Mouse (Mus musculus): Measurements from ENCODE around the gene Jaml.
A peak's percentile ranks its signal among the peaks of the same experiment; 100 is the strongest.

Jaml gene

DNA sequence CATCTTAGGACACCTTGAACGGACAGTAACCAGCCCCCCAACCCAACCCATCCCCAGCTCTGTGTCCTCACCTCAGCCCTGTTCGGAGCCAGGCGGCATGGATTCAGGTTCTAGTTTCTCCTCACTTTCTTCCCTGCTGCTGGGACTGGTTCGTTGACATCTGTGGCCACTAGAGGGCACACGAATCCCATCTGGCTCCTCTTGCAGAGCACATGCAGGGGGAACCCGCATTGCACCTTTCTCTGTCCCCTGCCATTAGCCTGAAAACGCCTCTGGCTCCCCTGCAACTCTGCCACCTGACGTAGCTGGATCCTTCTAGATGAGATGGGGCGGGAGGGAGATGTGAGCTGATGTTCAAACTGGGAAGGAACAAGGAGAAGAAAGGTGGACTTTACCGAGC is 42.8 kb downstream of the Jaml start:
- DNase-seq (ENCODE audit: low read depth): peak; percentile 92

DNA sequence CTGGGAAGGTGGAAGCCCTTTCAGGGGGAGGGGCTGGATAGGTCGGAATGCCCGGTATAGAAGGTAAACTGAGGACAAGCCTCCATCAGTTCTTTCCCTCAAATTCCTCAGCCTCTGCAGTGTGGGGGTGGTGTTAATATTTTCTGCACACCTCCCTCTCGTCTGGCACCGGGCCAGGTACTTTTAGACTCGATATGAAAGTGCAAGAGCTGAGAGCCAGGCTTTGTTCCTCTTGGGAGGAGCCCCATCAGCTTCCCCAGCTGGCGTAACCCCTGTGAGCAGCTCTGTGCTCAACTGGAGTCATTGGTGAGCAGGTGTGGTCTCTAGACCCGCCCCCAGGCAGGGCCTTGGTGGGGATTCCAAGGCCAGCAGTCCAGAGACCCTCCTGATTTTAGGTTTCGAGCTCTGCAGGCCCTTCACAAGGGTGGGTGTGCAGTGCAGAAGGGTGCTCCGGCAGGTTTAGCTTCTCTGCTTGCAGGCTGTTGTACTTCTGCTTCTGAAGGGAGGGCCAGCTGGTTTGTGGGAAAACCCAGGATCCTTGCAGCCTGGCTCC is 43.3 kb downstream of the Jaml start:
- peak; percentile 89 for DNase-seq (ENCODE audit: low read depth)

DNA sequence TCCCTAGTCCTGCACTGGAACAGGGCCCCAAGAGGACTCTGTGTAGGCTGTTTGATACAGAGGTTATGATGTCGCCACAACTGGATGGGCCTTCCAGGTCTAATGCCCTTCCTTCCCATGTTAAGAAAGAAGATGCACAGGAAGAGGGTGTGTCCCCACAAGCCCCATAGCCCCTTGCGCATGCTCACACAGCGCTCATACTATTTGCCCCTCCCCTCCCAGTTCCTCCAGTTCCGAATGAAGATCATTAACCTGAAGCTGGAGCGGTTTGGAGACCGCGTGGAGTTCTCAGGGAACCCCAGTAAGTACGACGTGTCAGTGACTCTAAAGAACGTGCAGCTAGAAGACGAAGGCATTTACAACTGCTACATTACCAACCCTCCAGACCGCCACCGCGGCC is 46.2 kb downstream of the Jaml start:
- DNase-seq (ENCODE audit: low read depth): no peak

DNA sequence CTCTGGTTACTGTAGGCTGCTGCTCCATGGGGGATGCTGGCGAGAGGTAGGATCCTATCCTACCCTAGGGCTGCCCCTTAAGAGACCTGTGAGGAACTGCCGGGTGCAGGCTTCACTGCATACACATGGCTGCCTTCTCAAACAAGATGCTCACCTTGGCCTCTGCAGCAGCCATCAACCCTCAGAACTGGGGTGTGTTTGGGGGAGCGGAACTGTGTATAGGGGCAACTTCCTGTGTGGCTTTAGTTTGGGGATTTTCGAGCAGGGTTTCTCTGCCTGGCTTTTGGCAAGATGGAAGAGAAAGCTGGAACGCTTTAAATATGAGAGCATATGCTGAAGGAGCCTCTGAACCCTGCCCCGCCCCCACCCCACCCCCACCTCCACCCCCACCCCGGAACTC is 48.0 kb downstream of the Jaml start:
- DNase-seq (ENCODE audit: low read depth): peak; percentile 66

GRCm38 (mm10) chr9:45130119-45130518 is 51.1 kb downstream of the Jaml start:
- no peak for DNase-seq (ENCODE audit: low read depth)

GRCm38 (mm10) chr9:45133484-45134310 is 54.7 kb downstream of the Jaml start:
- DNase-seq (ENCODE audit: low read depth): peak; percentile 87

GRCm38 (mm10) chr9:45136442-45137169 is 57.6 kb downstream of the Jaml start:
- DNase-seq (ENCODE audit: low read depth): no peak

DNA sequence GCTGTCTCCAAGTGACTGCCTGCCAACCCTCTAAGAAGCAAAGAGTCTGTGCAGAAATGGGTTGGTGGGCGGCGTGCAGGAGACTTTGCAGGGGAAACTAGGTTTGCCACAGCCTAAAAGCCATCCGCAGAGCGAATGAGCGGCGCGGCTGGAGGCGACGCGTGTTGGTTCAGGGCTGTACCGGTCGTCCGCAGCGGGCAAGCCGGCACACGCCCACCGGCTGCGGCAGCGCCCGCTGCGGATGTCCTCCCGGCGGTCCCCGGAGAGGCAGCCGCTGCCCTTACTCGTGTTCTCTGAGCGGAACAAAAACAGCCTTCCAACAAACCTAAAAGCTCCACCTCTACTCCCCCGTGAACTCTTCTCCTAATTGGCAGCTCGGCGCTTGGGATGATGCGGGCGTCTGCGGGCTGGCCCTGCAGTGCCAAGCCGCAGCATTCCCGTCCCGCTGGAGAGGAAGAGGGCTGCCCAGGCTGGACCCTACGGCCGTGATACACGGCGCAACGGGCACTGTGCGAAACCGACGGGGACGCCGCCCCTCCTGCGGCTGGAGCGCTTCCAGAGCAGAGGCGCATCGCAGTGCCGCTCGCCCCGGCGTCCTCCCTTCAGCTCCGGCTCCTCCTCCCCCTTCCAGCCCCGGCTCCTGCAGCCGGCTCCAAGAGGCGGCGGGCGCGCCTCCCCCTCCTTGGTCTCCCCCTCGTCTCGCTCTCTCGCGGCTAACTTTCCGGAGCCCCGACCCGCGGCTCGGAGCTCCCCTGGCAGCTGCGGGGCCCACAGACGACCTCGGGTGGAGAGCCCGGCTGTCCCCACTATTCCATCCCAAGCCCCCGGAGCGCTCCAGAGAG is 59.4 kb downstream of the Jaml start, which contains the start of gene Scn4b:
TSS of gene Scn4b (plus strand) at position 205 of the 842 bp plus-strand sequence.
- peak; percentile 62 for DNase-seq (ENCODE audit: low read depth)

- no peak for DNase-seq (ENCODE audit: low read depth)
Measured at GRCm38 (mm10) chr9:45139082-45139481, 60.1 kb downstream of the Jaml start.

DNA sequence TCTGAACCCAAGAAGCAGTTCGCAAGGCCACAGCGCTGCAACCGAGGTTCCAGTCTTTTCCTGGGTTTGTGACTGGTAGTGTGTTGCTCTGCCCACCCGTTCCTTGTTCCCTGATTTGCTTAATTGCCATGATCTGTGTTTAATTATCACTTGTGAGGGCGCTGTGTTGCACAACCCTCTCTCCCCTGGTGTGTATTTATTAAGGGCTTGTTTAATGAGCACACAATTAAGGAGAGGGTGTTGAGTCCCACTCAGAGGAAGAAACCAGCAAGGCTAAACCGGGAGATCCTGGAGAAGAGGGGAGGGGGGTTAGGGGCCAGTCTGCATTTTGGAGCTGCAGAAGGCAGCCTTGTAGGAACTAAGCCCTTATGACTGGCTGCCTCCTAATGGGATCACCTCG is 62.0 kb downstream of the Jaml start:
- DNase-seq (ENCODE audit: low read depth): no peak

DNA sequence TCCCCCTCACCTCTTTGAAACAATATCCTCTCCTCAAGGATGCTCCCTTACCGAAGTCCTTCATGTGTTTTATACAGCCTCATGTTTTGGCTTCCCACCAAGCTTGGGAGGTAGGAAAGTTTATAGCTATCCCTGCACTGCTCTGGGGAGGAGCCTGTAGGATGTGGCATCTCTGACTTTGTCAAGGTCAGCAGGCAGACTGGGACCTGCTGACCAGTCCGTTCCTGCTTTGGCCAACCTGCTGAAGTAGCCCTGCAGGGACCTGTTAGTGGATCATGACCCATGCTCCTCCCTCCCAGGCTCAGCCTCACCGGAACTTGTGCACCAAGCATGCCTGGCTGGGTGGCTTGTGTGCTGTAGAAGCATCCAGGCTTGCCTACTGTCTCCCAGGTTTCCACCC is 63.7 kb downstream of the Jaml start:
- no peak for DNase-seq (ENCODE audit: low read depth)

GRCm38 (mm10) chr9:45145533-45146266 is 66.7 kb downstream of the Jaml start:
- DNase-seq (ENCODE audit: low read depth): no peak

- DNase-seq (ENCODE audit: low read depth): peak; percentile 88
Measured at GRCm38 (mm10) chr9:45146267-45146597, 67.2 kb downstream of the Jaml start.

- no peak for DNase-seq (ENCODE audit: low read depth)
Measured at GRCm38 (mm10) chr9:45150933-45151332, 72.0 kb downstream of the Jaml start.

DNA sequence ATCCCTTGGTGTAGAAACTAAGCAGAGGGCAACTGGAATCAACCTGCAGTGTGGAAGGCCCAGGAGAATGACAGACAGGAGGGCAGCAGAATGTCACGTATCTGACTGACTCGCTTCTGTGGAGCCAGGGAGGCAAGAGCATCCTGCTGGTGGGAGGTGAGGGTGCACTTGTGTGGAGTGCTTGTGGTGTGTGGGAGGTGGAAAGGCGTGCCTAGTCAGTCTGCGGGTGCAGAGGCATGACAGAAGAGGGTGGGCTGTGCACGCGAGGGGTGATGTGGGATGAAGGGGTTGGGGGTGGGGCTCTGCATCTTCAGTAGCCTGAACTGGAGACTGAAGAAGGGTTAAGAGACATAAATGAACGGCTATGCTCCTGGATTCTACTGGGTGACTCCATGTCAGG is 74.4 kb downstream of the Jaml start:
- DNase-seq (ENCODE audit: low read depth): no peak

Measured in naive thymus-derived CD4-positive, alpha-beta T cell, adult 2 months (primary cell).